Mouse (Mus musculus) liver, adult (tissue): ENCODE results near the gene Itih2.

Source experiments
- GATA4 ChIP-seq: IDR thresholded peaks from 2 replicates; pipeline ENCODE4 v1.6.1; 2014; ENCODE audit warnings: mild to moderate bottlenecking, low read length; ENCODE audit not compliant: insufficient replicate concordance

The Itih2 gene

DNA sequence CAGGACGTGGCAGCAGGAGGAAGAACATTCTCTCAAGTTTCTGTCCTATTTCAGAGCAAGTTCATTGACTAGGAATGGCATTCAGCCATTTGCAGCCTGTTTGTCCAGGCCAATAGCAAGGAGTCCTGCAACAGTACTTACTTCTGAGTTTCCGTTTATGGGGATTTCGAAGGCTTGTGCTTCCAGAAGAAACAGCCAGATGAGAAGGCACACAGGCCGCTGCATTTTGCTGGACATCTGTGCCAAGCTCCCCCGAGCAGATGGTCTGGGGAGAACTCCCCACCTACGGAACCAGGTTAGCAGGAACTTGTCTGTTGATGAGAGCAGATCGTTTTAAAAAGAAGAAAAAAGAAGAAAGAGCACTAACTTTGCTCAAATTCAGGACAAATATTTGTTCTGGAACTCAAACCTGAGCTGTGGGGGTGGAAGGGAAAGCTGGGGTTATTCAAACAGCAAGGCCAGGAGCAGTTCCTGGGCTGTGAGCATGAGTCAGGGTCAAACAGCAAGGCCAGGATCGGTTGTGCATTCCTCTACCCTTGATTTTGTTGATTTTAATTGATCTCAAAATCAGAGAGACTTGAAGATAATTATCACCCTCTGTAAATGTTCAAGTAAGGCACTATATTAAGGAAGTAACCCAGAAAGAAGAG is 730 bp downstream of the Itih2 start:
- TF ChIP-seq GATA4: no peak

- no peak for TF ChIP-seq GATA4
These were observed 2.6 kb downstream of the Itih2 start for GRCm38 (mm10) chr2:10128571-10128970.

DNA sequence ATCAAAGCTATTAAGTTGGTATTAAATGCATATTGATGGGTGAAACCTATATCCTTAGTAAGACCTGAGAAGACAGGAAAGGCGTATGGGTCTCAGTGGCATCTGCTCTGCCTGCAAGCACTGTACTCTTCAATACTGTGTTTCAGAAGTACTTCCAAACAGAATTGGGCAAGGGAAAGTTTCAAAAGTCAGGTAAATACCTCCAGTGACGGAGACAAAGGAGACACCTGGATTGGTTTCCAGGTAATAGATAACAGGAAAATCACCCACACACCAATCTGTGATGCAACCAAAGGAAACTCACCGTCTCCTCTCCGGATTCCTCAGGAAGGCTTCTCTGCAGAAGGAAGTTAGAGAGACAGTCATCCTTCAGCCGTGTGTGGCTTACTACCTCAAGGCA is 3.7 kb downstream of the Itih2 start:
- peak; percentile 23; the same call in 1 of the 2 replicates for TF ChIP-seq GATA4

DNA sequence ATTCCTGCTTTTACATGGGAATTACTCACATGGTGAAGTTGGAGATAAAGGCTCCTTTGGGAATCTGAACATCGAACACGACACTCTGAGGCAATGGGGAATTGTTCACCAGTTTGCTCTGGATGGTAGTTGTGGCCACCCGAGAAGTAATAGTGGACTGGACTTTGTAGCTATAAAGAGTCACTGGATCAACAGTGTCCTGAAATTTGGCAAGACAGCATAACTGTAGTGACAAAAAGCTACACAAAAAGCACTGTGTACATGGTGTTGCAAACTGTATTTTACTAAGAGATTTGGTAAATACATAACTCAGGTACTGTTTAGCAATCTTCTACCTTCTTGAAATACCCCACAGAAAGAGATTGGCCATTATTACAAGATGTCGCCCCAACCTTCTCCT is 5.1 kb downstream of the Itih2 start:
- TF ChIP-seq GATA4: 0 out of 2 replicates have a peak, but pooled peaks have one; percentile 7

DNA sequence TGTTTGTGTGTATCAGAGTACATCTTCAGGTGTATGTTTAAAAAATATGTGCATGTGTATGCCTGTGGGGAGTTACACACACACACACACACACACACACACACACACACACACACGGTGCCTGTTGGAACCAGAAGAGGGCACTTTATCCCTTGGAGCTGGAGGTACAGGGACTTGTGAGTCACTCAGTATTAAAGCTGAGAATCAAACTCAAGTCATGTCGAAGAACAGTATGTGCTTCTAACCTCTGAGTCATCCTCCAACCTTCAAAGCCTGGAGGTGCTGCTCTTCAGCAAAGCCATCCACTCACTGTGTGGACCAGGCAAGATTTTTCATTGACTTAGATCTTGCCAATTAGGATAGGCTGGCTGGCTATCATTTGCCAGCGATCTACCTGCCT is 9.4 kb downstream of the Itih2 start:
- no peak for TF ChIP-seq GATA4

- TF ChIP-seq GATA4: no peak
These were observed 11.9 kb downstream of the Itih2 start for GRCm38 (mm10) chr2:10119276-10119675.

DNA sequence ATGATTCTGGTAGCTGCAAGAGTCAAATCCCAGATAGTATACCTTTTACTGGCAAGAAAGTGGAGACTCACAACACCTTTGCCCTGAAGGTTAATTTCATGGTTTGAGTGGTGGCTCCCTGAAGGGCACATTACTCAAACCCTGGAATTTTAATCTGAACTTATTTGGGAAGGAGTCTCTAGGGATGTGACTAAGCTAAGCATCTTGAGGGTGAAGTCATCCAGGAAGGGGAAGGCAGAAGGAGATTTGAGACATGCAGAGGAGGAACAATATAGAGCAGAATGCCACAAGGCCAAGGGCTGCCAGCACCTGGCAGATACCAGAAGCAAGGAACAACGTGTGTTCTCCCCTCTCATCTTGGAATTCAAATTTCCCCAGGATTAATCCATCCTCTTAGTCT is 12.4 kb downstream of the Itih2 start:
- TF ChIP-seq GATA4: no peak

DNA sequence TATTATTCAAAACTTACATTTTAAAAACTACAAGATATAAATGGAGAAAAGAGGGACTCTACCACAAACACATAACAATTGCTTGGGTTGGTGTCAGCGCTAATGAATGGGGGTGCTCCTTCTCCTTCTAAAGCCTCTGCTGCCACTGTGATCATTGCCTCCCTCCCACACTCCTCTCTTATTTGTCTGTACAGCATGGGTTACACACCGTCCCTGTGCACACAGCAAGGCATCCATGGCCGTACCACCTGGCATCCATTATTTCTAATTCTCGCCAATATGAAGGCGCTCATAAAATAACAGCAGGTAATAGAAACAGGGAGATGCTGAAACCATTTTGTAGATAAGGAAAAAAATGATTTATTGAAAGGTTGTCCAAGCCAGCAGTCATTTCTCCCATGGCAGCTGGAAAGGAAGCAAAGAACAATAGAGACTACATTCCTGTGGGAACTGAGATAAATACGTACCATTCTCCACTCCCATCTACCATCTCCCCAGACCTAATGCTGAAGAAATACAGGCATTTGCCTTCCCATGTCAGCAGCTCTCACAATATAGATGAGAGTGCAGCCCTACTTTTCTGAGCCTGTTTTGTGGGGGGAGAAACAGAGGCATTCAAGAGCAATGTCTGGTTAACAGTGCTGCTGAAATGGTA is 22.5 kb downstream of the Itih2 start:
- TF ChIP-seq GATA4: no peak

GRCm38 (mm10) chr2:10101180-10101579 is 30.0 kb downstream of the Itih2 start:
- no peak for TF ChIP-seq GATA4

DNA sequence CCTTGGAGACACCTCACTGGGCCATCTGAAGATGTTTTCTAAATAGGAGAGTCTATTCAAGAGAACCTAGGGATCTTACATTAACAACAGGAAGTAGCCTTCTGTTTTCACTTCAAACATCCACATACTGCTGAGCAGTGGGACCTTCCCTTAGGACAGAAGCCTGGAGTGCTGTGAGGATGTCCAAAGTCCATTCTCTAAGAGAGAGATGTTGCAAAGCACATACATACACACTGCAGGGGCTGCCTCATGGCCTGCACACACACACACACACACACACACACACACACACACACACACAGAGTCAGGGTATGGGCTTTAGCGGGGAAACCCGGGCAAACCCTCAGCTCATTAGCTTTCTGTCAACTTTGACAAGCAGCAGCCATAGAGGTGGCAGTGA is 30.7 kb downstream of the Itih2 start:
- no peak for TF ChIP-seq GATA4

- TF ChIP-seq GATA4: no peak
These were observed 32.5 kb downstream of the Itih2 start for GRCm38 (mm10) chr2:10098598-10099215.

GRCm38 (mm10) chr2:10094327-10095100 is 36.7 kb downstream of the Itih2 start:
- TF ChIP-seq GATA4: no peak

DNA sequence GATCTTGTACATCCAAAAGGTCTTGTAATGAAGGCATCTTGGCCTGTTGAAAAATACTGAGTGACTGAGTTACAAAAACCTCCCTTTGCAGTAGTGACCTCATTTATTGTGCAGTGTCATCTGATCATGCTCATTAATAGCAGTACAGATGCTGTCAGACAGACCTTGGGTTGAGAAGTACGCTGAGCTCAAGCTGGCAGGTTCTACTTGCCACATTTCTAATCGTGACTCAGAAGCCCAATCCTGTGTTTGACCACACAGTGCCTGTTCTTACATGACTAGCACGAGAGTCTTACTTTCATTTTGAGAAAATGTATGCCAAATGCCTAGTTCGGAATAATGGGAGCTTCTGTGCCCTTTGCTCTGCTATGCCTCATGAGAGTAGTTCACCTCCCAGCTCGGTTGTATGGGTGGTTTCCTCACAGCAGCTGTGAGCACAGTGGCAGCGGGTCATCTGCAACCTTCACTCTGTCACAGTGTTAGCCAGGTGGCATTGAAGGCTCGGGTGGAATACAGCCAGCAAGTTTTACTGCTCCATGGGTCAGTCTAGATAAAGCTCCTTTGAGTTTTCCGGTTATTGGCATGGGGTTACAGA is 43.8 kb downstream of the Itih2 start:
- no peak for TF ChIP-seq GATA4

DNA sequence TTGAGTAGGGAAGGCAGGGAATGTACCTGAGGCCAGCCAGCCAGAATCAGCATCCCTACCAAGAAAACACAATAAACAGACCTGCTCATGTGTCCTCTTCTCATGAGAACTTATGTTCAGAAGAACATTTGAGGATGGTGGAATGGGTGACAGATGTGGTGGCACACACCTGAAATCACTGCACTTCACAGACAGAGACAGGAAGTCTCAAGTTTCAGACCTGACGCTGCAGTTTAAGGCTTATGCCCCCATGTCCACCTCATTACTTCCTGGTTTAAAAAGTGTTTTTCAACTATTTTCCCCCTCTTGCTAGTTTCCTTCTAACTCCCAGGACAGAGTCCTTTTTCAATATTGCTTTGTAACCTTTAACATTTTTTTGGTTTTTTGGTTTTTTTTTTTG is 48.5 kb downstream of the Itih2 start:
- TF ChIP-seq GATA4: no peak

DNA sequence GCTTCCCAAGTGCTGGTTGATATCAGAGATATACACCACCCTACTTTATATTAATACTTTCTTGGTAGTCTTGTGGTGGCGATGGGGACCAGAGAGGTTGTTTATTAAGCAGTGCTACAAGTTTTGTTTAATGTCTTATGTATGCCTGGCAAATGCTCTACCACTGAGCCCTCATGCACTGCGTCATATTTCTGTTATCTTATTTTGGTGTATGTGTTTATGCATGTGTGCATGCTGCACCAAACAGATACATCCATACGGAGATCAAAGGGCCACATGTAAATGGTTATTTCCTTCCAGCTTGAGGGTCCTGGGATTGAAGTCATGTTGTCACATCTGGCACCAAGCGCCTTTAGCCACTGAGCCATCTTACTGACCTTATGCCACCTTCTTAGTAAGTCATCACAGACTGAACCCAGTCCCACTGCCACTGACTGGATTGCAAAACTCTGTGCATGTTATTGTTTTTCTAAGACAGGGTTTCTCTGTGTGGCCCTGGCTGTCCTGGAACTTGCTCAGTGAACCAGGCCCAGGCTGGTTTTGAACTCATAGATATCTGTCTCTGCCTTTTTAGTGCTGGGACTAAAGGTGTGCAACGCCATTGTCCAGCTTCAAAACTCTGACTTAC is 49.6 kb downstream of the Itih2 start:
- no peak for TF ChIP-seq GATA4
